Mouse (Mus musculus): ENCODE measurements around the gene Zfp618. TPM values are rescaled to one million over a fixed set of nuclear protein-coding genes. Genes with fewer than 3 reads are reported as not detected.

Zfp618 gene
- polyA plus RNA-seq, 1 experiment: 12.8 TPM

GRCm38 (mm10) chr4:63118639-63119437 lies 153.5 kb downstream of the Zfp618 start:
- H3K27me3 ChIP-seq (ENCODE audit: control insufficient read depth, insufficient read depth, low read length): no peaks in the 10 kb centered on the region
- no peak overlapping the region for H3K4me3 ChIP-seq (ENCODE audit: control insufficient read depth, low read depth, low read length)
- H3K4me1 ChIP-seq (ENCODE audit: control insufficient read depth, insufficient read depth, low read length): peaks cover 2% of the 10 kb centered on the region; the same call in 1 of the 2 replicates
- TF ChIP-seq POLR2A (IDR thresholded peaks at IDR 0.05; ENCODE audit: control insufficient read depth, low read depth, low read length) (no peak), CTCF (IDR thresholded peaks at IDR 0.05; ENCODE audit: control insufficient read depth, insufficient read depth, insufficient replicate concordance, low read depth, low read length) (peak; percentile 78; the same call in 1 of the 2 replicates)
- no peaks in the 10 kb centered on the region for H3K36me3 ChIP-seq (ENCODE audit: control insufficient read depth, insufficient read depth, low read length)
- no peak overlapping the region for H3K27ac ChIP-seq (ENCODE audit: control insufficient read depth, insufficient read depth, low read depth, low read length)

- TF ChIP-seq CTCF (IDR thresholded peaks at IDR 0.05; ENCODE audit: control insufficient read depth, insufficient read depth, insufficient replicate concordance, low read depth, low read length) (no peak), POLR2A (IDR thresholded peaks at IDR 0.05; ENCODE audit: control insufficient read depth, low read depth, low read length) (no peak)
- Histone ChIP-seq H3K4me1 (ENCODE audit: control insufficient read depth, insufficient read depth, low read length) (no peaks in the 10 kb centered on the region), H3K36me3 (ENCODE audit: control insufficient read depth, insufficient read depth, low read length) (no peaks in the 10 kb centered on the region), H3K27ac (ENCODE audit: control insufficient read depth, insufficient read depth, low read depth, low read length) (no peak overlapping the region), H3K4me3 (ENCODE audit: control insufficient read depth, low read depth, low read length) (no peak overlapping the region), H3K27me3 (ENCODE audit: control insufficient read depth, insufficient read depth, low read length) (no peaks in the 10 kb centered on the region)
These were observed 159.6 kb downstream of the Zfp618 start for GRCm38 (mm10) chr4:63124861-63125466.

GRCm38 (mm10) chr4:63129891-63130624 lies 164.7 kb downstream of the Zfp618 start:
- no peak overlapping the region for H3K27ac ChIP-seq (ENCODE audit: control insufficient read depth, insufficient read depth, low read depth, low read length)
- TF ChIP-seq CTCF (IDR thresholded peaks at IDR 0.05; ENCODE audit: control insufficient read depth, insufficient read depth, insufficient replicate concordance, low read depth, low read length): no peak
- TF ChIP-seq POLR2A (IDR thresholded peaks at IDR 0.05; ENCODE audit: control insufficient read depth, low read depth, low read length): no peak
- no peaks in the 10 kb centered on the region for H3K27me3 ChIP-seq (ENCODE audit: control insufficient read depth, insufficient read depth, low read length)
- H3K36me3 ChIP-seq (ENCODE audit: control insufficient read depth, insufficient read depth, low read length): no peaks in the 10 kb centered on the region
- H3K4me1 ChIP-seq (ENCODE audit: control insufficient read depth, insufficient read depth, low read length): no peaks in the 10 kb centered on the region
- H3K4me3 ChIP-seq (ENCODE audit: control insufficient read depth, low read depth, low read length): no peak overlapping the region

- Histone ChIP-seq H3K27ac (ENCODE audit: control insufficient read depth, insufficient read depth, low read depth, low read length) (no peak overlapping the region), H3K27me3 (ENCODE audit: control insufficient read depth, insufficient read depth, low read length) (no peaks in the 10 kb centered on the region), H3K4me3 (ENCODE audit: control insufficient read depth, low read depth, low read length) (no peak overlapping the region), H3K4me1 (ENCODE audit: control insufficient read depth, insufficient read depth, low read length) (no peaks in the 10 kb centered on the region), H3K36me3 (ENCODE audit: control insufficient read depth, insufficient read depth, low read length) (no peaks in the 10 kb centered on the region)
- TF ChIP-seq POLR2A (IDR thresholded peaks at IDR 0.05; ENCODE audit: control insufficient read depth, low read depth, low read length) (no peak), CTCF (IDR thresholded peaks at IDR 0.05; ENCODE audit: control insufficient read depth, insufficient read depth, insufficient replicate concordance, low read depth, low read length) (no peak)
These were observed 181.9 kb downstream of the Zfp618 start for GRCm38 (mm10) chr4:63147268-63147667.

- TF ChIP-seq CTCF (IDR thresholded peaks at IDR 0.05; ENCODE audit: control insufficient read depth, insufficient read depth, insufficient replicate concordance, low read depth, low read length) (no peak), POLR2A (IDR thresholded peaks at IDR 0.05; ENCODE audit: control insufficient read depth, low read depth, low read length) (no peak)
- Histone ChIP-seq H3K36me3 (ENCODE audit: control insufficient read depth, insufficient read depth, low read length) (no peaks in the 10 kb centered on the region), H3K4me3 (ENCODE audit: control insufficient read depth, low read depth, low read length) (no peak overlapping the region), H3K27ac (ENCODE audit: control insufficient read depth, insufficient read depth, low read depth, low read length) (no peak overlapping the region), H3K4me1 (ENCODE audit: control insufficient read depth, insufficient read depth, low read length) (no peaks in the 10 kb centered on the region), H3K27me3 (ENCODE audit: control insufficient read depth, insufficient read depth, low read length) (no peaks in the 10 kb centered on the region)
These were observed 185.8 kb downstream of the Zfp618 start for GRCm38 (mm10) chr4:63151127-63151526.

GRCm38 (mm10) chr4:63154028-63154427 lies 188.7 kb downstream of the Zfp618 start:
- TF ChIP-seq POLR2A (IDR thresholded peaks at IDR 0.05; ENCODE audit: control insufficient read depth, low read depth, low read length): no peak
- no peak for TF ChIP-seq CTCF (IDR thresholded peaks at IDR 0.05; ENCODE audit: control insufficient read depth, insufficient read depth, insufficient replicate concordance, low read depth, low read length)
- H3K27me3 ChIP-seq (ENCODE audit: control insufficient read depth, insufficient read depth, low read length): no peaks in the 10 kb centered on the region
- H3K4me1 ChIP-seq (ENCODE audit: control insufficient read depth, insufficient read depth, low read length): no peaks in the 10 kb centered on the region
- no peaks in the 10 kb centered on the region for H3K36me3 ChIP-seq (ENCODE audit: control insufficient read depth, insufficient read depth, low read length)
- H3K27ac ChIP-seq (ENCODE audit: control insufficient read depth, insufficient read depth, low read depth, low read length): no peak overlapping the region
- no peak overlapping the region for H3K4me3 ChIP-seq (ENCODE audit: control insufficient read depth, low read depth, low read length)

- no peak for TF ChIP-seq CTCF (IDR thresholded peaks at IDR 0.05; ENCODE audit: control insufficient read depth, insufficient read depth, insufficient replicate concordance, low read depth, low read length)
- no peak for TF ChIP-seq POLR2A (IDR thresholded peaks at IDR 0.05; ENCODE audit: control insufficient read depth, low read depth, low read length)
These were observed 189.3 kb downstream of the Zfp618 start, which contains the start of gene Ambp for GRCm38 (mm10) chr4:63154699-63155098. Ambp (minus strand) TSS chr4:63154799.

More at GRCm38 (mm10) chr4:63154699-63155098, 189.3 kb downstream of the Zfp618 start, which contains the start of gene Ambp:
- no peak within 1 kb of the TSS for H3K4me3 ChIP-seq (ENCODE audit: control insufficient read depth, low read depth, low read length)
- no peaks in the 10 kb centered on the region for H3K4me1 ChIP-seq (ENCODE audit: control insufficient read depth, insufficient read depth, low read length)
- H3K36me3 ChIP-seq (ENCODE audit: control insufficient read depth, insufficient read depth, low read length): no peaks in the 10 kb centered on the region
- no peaks in the 10 kb centered on the region for H3K27me3 ChIP-seq (ENCODE audit: control insufficient read depth, insufficient read depth, low read length)
- H3K27ac ChIP-seq (ENCODE audit: control insufficient read depth, insufficient read depth, low read depth, low read length): no peak within 1 kb of the TSS

Data from testis, adult 2 months (tissue).